18 mouse cellular contexts compared by ENCODE assay signal in the genomic region with DNA sequence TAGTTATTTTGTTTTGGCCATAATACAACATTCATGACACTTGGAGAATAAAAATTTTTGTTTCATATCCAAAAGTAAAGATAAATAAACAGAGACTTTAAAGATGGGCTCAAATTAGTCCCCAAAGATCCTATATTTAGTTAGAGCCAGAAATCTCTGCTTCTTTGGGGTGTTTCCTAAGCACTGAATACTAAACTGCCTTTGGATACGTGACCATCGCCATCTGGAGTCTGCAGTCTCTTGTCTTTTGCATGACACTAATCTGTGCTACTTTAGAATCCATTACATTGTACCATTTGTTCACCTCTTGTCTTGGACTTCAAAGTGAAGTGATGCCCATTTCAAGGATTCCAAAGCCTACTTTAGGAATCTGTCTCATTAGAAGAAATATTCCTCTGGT.
DNase-seq lines count a peak whose midpoint lies in the region; ATAC-seq and TF ChIP-seq lines count a peak whose summit lies in the region.
"Had no signal": no experiment of that assay in that cellular context is flagged by ENCODE, and none has a peak within 500 bp of the region (broad histone marks: within the 10 kb centered on the region; RNA-seq: fewer than 3 reads in every experiment).

No protein-coding gene starts in this region.

- no peaks in the 10 kb centered on the region for H3K27me3 ChIP-seq in lung, embryonic 14.5 days (ENCODE audit: insufficient read depth, low read length)
- no peaks in the 10 kb centered on the region for H3K27me3 ChIP-seq in lung, postnatal 0 days (replicated peaks; ENCODE audit: insufficient read depth, low read length)
- H3K27me3 ChIP-seq: embryonic facial prominence, embryonic 13.5 days; forebrain, embryonic 12.5 days; heart, embryonic 12.5 days had no signal

- no peak overlapping the region for H3K27ac ChIP-seq in lung, embryonic 14.5 days (ENCODE audit: low read depth)
- no peak overlapping the region for H3K27ac ChIP-seq in lung, postnatal 0 days (ENCODE audit: low read length)
- H3K27ac ChIP-seq: embryonic facial prominence, embryonic 13.5 days; forebrain, embryonic 12.5 days; gastrocnemius, adult 2 months; hindbrain, embryonic 10.5 days; hindbrain, embryonic 14.5 days had no signal

- TF ChIP-seq CTCF in lung, embryonic 14.5 days (IDR thresholded peaks at IDR 0.05; ENCODE audit: low read depth) = no peak
- no peak for TF ChIP-seq CTCF in lung, postnatal 0 days (IDR thresholded peaks at IDR 0.05)

- H3K9ac ChIP-seq in lung, embryonic 14.5 days = no peak overlapping the region
- H3K9ac ChIP-seq in lung, postnatal 0 days (replicated peaks; ENCODE audit: low read depth) = no peak overlapping the region
- H3K9ac ChIP-seq: embryonic facial prominence, embryonic 13.5 days; forebrain, embryonic 12.5 days; heart, embryonic 12.5 days; hindbrain, embryonic 14.5 days had no signal

- no peak overlapping the region for H3K4me3 ChIP-seq in lung, embryonic 14.5 days (ENCODE audit: low read depth, low read length)
- no peak overlapping the region for H3K4me3 ChIP-seq in lung, postnatal 0 days (ENCODE audit: low read depth, low read length)
- H3K4me3 ChIP-seq: embryonic facial prominence, embryonic 13.5 days; forebrain, embryonic 12.5 days; gastrocnemius, adult 2 months; heart, embryonic 12.5 days; hindbrain, embryonic 10.5 days had no signal

- ATAC-seq in frontal cortex, adult (ENCODE audit: low TSS enrichment) = peak; percentile 92
- 0 out of 2 replicates have a peak, but pooled peaks have one; percentile 47 for ATAC-seq in lung, embryonic 14.5 days (ENCODE audit: insufficient read depth)
- no peak for ATAC-seq in lung, postnatal 0 days

- no peak for TF ChIP-seq EP300 in lung, postnatal 0 days (IDR thresholded peaks at IDR 0.05)

- no peaks in the 10 kb centered on the region for H3K36me3 ChIP-seq in lung, embryonic 14.5 days (ENCODE audit: insufficient read depth)
- no peaks in the 10 kb centered on the region for H3K36me3 ChIP-seq in lung, postnatal 0 days (ENCODE audit: insufficient read depth, low read length)
- H3K36me3 ChIP-seq: embryonic facial prominence, embryonic 13.5 days; forebrain, embryonic 12.5 days; heart, embryonic 12.5 days; hindbrain, embryonic 10.5 days had no signal

- no peak overlapping the region for H3K4me2 ChIP-seq in lung, embryonic 14.5 days
- H3K4me2 ChIP-seq in lung, postnatal 0 days (replicated peaks; ENCODE audit: low read depth, low read length) = no peak overlapping the region
- H3K4me2 ChIP-seq: embryonic facial prominence, embryonic 13.5 days; forebrain, embryonic 12.5 days; heart, embryonic 12.5 days; hindbrain, embryonic 14.5 days had no signal

- no peak for DNase-seq in frontal cortex, postnatal 10 days (ENCODE audit: low spot score in 2 of 2)
- DNase-seq in lung, embryonic 14.5 days = peak; percentile 61
- no peak for DNase-seq in lung, postnatal 0 days (ENCODE audit: low spot score)
- peak; percentile 27 to 45 for DNase-seq in right cerebral cortex, postnatal 10 days (ENCODE audit: low spot score in 2 of 2)
- no peak for DNase-seq in right cerebral cortex, postnatal 25 days
- DNase-seq in layer of hippocampus, adult 9-10 months (ENCODE audit: low spot score) = no peak
- DNase-seq: adrenal gland, postnatal 14 days; cerebellum, adult 18-20 months; cerebellum, adult 9-11 months; cerebellum, postnatal 36 days; gastrocnemius, adult 2 months; gastrocnemius, postnatal 25 days had no signal

- peaks cover 1% of the 10 kb centered on the region; the same call in 1 of the 2 replicates for H3K9me3 ChIP-seq in lung, embryonic 14.5 days (ENCODE audit: low read depth, low read length)
- H3K9me3 ChIP-seq in lung, postnatal 0 days (ENCODE audit: low read length) = no peaks in the 10 kb centered on the region
- H3K9me3 ChIP-seq: embryonic facial prominence, embryonic 13.5 days had no signal

- 51% methylated on average over 2 of the region's 2 CpGs for WGBS in lung, embryonic 14.5 days
- 47% methylated on average over 2 of the region's 2 CpGs for WGBS in lung, postnatal 0 days

- H3K4me1 ChIP-seq in lung, embryonic 14.5 days (ENCODE audit: insufficient read depth) = no peaks in the 10 kb centered on the region
- H3K4me1 ChIP-seq in lung, postnatal 0 days (ENCODE audit: insufficient read depth, low read depth, low read length) = no peaks in the 10 kb centered on the region
- H3K4me1 ChIP-seq: embryonic facial prominence, embryonic 13.5 days; forebrain, embryonic 12.5 days; heart, embryonic 12.5 days; hindbrain, embryonic 10.5 days had no signal

Comparison
In these comparisons a context has a peak if more than half of its experiments do, and no peak if none do; other contexts are left out.
1. DNase-seq: peak in lung, embryonic 14.5 days (single experiment) and right cerebral cortex, postnatal 10 days (2 of 2); none in frontal cortex, postnatal 10 days (0 of 2), lung, postnatal 0 days (single experiment), right cerebral cortex, postnatal 25 days (single experiment) and layer of hippocampus, adult 9-10 months (single experiment).